Mouse (Mus musculus) liver, embryonic 14.5 days (tissue): Measurements from ENCODE around the gene Spef1. TPM values are rescaled to one million over a fixed set of nuclear protein-coding genes. Genes with fewer than 3 reads are reported as not detected.
A peak's percentile ranks its signal among the peaks of the same experiment; 100 is the strongest.

Experiments used
- ATAC-seq: fragments of 200-750 bp; cut with Nextera tagmentation; 2 replicates; pipeline ENCODE4 v1.8.0; 2017; ENCODE audit warnings: moderate number of reproducible peaks, mild to moderate bottlenecking, moderate library complexity; ENCODE audit not compliant: insufficient read depth
- DNase-seq, 3 experiments: peaks; one replicate each; pipeline ENCODE4 v3.0.0-alpha.2; 2012 to 2013; ENCODE audit warnings: low read depth in 3 of 3, low spot score in 3 of 3
- H3K27ac ChIP-seq: fragments of 300-500 bp; sonication (generic); 2 replicates; pipeline ENCODE4 v1.5.1; 2014; ENCODE audit warnings: moderate library complexity, mild to moderate bottlenecking, control low read depth, inconsistent platforms
- H3K27me3 ChIP-seq: fragments of 300-500 bp; sonication (generic); 2 replicates; pipeline ENCODE4 v1.6.1; 2014; ENCODE audit warnings: mild to moderate bottlenecking, low read length, moderate library complexity; ENCODE audit not compliant: control insufficient read depth, insufficient read depth
- H3K36me3 ChIP-seq: fragments of 300-500 bp; sonication (generic); replicated peaks from 2 replicates; pipeline ENCODE4 v1.6.1; 2014; ENCODE audit warnings: low read depth; ENCODE audit not compliant: control insufficient read depth, insufficient read depth
- H3K4me1 ChIP-seq, 2 experiments: fragments of 200-500 bp in 1 of 2; fragments of 300-500 bp in 1 of 2; sonication (generic) in 1 of 2; replicated peaks; 2 replicates each; pipeline ENCODE4 v1.6.1; 2012 to 2014; ENCODE audit warnings: antibody characterized with exemption in 1 of 2, inconsistent platforms in 1 of 2, low read length in 1 of 2; ENCODE audit not compliant: control insufficient read depth in 2 of 2, insufficient read depth in 2 of 2
- H3K4me2 ChIP-seq: fragments of 300-500 bp; sonication (generic); 2 replicates; pipeline ENCODE4 v1.6.1; 2014; ENCODE audit warnings: low read depth, mild to moderate bottlenecking, control low read depth, moderate library complexity
- H3K4me3 ChIP-seq, 2 experiments: fragments of 200-500 bp in 1 of 2; fragments of 300-500 bp in 1 of 2; sonication (generic) in 1 of 2; 2 replicates each; pipeline ENCODE4 v1.5.1; 2012 to 2014; ENCODE audit warnings: low read depth in 2 of 2, low read length in 2 of 2, mild to moderate bottlenecking in 2 of 2, control low read depth in 1 of 2, inconsistent platforms in 1 of 2, moderate library complexity in 1 of 2; ENCODE audit not compliant: insufficient read depth in 1 of 2
- H3K9ac ChIP-seq: fragments of 300-500 bp; sonication (generic); replicated peaks from 2 replicates; pipeline ENCODE4 v1.6.1; 2014; ENCODE audit warnings: mild to moderate bottlenecking, control low read depth, moderate library complexity
- H3K9me3 ChIP-seq: fragments of 300-500 bp; sonication (generic); 2 replicates; pipeline ENCODE4 v1.6.1; 2016; ENCODE audit warnings: low read length, mixed read lengths; ENCODE audit not compliant: control insufficient read depth
- CTCF ChIP-seq: IDR thresholded peaks from 2 replicates; pipeline ENCODE4 v1.5.1; 2016; ENCODE audit warnings: antibody characterized with exemption, low read depth, control low read depth
- EP300 ChIP-seq: IDR thresholded peaks from 2 replicates; pipeline ENCODE4 v1.6.1; 2016; ENCODE audit warnings: antibody characterized with exemption, low read depth
- WGBS: fragments of 180-500 bp; shearing (Covaris S2); extraction: QIAGEN DNeasy Blood & Tissue Kit; methylation state at CpG from one replicate; pipeline ENCODE4 v1.1.7; 2014; ENCODE audit not compliant: insufficient replicate concordance; 5-methylcytosine and 5-hydroxymethylcytosine counted together
- polyA plus RNA-seq, 2 experiments: library from polyadenylated mRNA; depleted of rRNA in 1 of 2; stranded (reverse) in 1 of 2; unstranded in 1 of 2; fragments of >200 nt; fragmentation: Nextera tagmentation in 1 of 2; extraction: Ambion mirVana in 1 of 2; gene quantifications; 2 replicates each; pipeline versions ENCODE4 v1.2.1 to v1.2.3; 2012 to 2014

Gene Spef1
- polyA plus RNA-seq, 2 experiments: 1.3 to 2.2 TPM

DNA sequence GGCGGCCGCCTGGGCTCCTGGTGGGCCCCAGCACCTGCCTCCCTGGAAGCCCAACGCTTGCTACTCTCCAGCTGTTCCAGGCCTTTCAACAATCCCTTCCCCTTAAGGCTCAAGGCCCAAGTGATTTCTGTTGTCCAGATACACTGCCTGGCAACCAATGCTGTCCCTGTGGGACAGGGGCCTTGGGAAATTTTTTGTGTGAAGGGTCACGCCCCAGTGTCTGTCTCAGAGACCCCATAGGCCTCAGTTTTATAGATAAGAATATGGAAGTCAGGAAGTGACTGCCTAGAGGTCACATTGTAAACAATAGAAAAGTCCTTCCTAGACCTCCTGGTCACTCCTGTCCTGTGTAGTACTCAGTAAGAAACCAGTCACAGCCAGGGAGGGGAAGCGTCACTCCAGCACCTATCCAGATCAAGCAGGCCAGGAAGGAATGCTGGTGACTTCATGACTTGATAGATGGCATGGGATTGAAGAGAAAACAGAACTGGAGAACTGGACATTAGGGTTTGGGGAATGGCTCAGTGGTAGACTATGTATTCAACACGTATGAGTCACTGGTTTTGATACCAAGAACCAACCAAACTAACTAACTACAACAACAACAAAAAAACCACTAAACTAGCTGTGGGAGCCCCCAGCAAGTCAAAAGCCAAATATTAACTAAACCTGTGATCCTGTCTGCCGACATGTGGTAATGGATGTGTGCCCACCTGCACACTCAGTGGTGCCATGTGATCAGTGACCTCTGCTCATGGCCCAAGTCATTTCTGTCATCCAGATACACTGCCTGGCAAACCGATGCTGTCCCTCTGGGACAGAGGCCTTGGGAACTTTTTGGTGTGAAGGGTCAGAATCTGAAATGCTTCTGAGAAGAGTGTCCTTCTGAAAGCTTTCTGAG lies 38.5 kb downstream of the Spef1 start:
- no peak for ATAC-seq
- TF ChIP-seq CTCF (no peak), EP300 (no peak)
- Histone ChIP-seq H3K4me1 (peaks cover 17 to 22% of the 10 kb centered on the region in 2 experiments), H3K4me2 (no peak overlapping the region), H3K9me3 (no peaks in the 10 kb centered on the region), H3K27me3 (no peaks in the 10 kb centered on the region), H3K4me3 (no peak overlapping the region), H3K36me3 (peaks cover 84% of the 10 kb centered on the region), H3K27ac (no peak overlapping the region), H3K9ac (no peak overlapping the region)
- DNase-seq: no peak
- 82% methylated on average over 8 of the region's 8 CpGs for WGBS

DNA sequence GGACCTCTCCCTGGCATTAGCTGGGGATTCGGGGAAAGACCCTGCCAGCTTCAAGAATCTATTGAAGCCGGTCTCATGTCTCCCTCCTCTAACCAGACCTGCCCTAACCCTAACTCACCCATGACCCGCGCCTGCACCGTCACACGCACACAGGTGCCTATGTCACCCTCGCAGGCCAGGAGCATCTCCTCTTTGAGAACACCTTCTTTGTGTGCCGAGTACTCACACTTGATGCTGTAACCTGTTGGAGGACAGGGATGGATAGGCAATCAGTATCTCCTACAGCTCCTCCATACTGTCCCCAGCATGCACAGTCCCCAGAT lies 40.1 kb downstream of the Spef1 start:
- ATAC-seq (no peak), DNase-seq (no peak)
- H3K4me1 ChIP-seq: peaks cover 8 to 10% of the 10 kb centered on the region in 2 experiments
- H3K9ac ChIP-seq: no peak overlapping the region
- 94% methylated on average over 8 of the region's 8 CpGs for WGBS
- no peak overlapping the region for H3K4me2 ChIP-seq
- no peak overlapping the region for H3K27ac ChIP-seq
- H3K36me3 ChIP-seq: peaks cover 78% of the 10 kb centered on the region
- no peaks in the 10 kb centered on the region for H3K27me3 ChIP-seq
- no peak overlapping the region for H3K4me3 ChIP-seq
- H3K9me3 ChIP-seq: no peaks in the 10 kb centered on the region
- TF ChIP-seq CTCF: no peak
- TF ChIP-seq EP300: no peak

DNA sequence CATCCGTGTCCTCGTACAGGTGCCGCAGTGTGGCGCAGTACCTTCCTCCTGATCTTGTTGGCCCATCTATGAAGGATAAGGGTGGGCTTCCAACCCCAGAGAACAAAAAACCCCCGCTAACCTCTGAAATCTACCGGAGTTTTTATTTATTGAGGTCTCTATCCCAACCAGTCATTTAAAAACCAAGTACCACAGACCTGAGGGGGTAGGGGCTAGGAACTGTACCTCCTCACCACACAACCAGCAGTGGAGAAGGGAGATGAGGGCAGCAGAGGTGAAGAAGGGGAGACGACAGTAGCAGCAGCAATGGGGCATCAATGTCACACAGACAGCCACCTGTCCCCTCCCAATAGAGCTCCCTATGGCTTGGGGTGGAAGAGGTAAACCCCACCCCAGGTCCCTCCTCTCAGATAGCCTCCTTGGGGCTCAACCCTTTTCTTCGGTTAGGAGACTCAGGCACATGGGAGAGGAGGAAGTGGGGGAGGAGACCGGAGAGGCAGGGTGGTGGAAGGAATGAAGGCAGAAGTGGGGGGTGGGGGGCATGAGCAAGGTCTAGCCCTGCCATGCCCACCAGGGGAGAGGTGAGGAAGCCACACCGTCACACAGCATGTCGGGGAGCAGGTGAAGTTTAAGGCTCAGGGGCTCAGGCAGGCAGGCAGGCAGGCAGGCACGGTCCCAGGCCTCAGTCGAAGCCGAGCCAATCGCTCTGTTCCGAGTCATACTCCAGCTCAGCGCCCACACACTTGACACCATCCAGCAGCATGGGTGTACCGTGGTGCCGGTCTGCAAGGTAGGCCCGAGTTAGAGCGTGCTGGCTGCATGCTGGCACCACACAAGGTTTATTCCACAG lies 40.7 kb downstream of the Spef1 start:
- ATAC-seq (no peak), DNase-seq (no peak)
- Histone ChIP-seq H3K36me3 (peaks cover 72% of the 10 kb centered on the region), H3K9ac (no peak overlapping the region), H3K4me1 (peaks cover 3 to 4% of the 10 kb centered on the region in 2 experiments; a peak in 3 of 4 replicates), H3K27me3 (no peaks in the 10 kb centered on the region), H3K9me3 (no peaks in the 10 kb centered on the region), H3K27ac (no peak overlapping the region), H3K4me3 (no peak overlapping the region), H3K4me2 (no peak overlapping the region)
- 79% methylated on average over 21 of the region's 21 CpGs for WGBS
- no peak for TF ChIP-seq EP300
- TF ChIP-seq CTCF: peak; percentile 7; the same call in 1 of the 2 replicates

DNA sequence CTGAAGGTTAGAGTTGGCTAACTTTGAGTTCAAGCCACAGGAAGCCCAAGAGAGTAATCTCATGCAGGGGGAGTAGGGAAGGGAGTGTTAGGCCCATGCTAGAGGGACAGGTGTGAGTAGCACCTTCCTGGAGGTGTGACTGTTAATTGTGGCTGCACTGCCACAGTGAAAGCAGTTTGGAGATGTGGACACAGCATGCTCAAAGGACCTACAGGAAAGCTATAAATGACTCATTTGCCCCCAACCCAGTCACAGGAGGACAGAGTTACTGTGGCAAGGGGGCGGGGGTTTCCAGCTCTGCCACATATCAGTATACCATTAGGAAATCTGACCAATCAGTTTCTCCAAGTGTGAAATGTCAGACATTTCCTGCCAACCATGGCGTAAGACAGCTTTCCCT lies 41.5 kb downstream of the Spef1 start:
- H3K36me3 ChIP-seq: peaks cover 63% of the 10 kb centered on the region
- H3K27me3 ChIP-seq: no peaks in the 10 kb centered on the region
- H3K9me3 ChIP-seq: no peaks in the 10 kb centered on the region
- 82% methylated on average over 2 of the region's 2 CpGs for WGBS
- ATAC-seq (no peak), DNase-seq (no peak)
- H3K9ac ChIP-seq: no peak overlapping the region
- no peak overlapping the region for H3K4me2 ChIP-seq
- no peak overlapping the region for H3K4me3 ChIP-seq
- TF ChIP-seq CTCF: no peak
- TF ChIP-seq EP300: no peak
- no peak overlapping the region for H3K27ac ChIP-seq
- peaks cover 3% of the 10 kb centered on the region in 2 experiments; a peak in 3 of 4 replicates for H3K4me1 ChIP-seq

DNA sequence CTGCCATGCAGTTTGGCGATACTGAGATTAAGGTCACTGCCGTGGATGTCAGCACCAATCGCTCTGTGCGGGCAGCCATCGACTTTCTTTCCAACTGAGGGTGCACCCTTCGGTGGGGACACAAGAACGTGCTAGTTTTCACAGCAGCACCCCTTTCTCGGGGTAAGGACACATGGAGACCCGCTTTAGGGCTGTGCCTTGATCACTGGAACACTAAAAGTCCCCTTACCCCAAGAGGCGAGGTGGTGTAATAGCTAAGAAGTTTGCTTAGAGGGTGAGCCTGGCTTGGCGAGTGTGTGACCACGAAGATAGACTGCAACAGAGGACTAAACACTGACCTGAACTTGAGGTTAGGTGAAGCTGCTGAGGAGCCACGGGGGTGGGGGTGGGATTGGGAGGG lies 42.0 kb downstream of the Spef1 start:
- 71% methylated on average over 13 of the region's 13 CpGs for WGBS
- ATAC-seq (no peak), DNase-seq (no peak)
- no peak overlapping the region for H3K27ac ChIP-seq
- H3K4me2 ChIP-seq: no peak overlapping the region
- peaks cover 59% of the 10 kb centered on the region for H3K36me3 ChIP-seq
- H3K9me3 ChIP-seq: no peaks in the 10 kb centered on the region
- no peak for TF ChIP-seq CTCF
- no peak for TF ChIP-seq EP300
- no peaks in the 10 kb centered on the region for H3K27me3 ChIP-seq
- H3K4me3 ChIP-seq: no peak overlapping the region
- H3K9ac ChIP-seq: no peak overlapping the region
- peaks cover 3% of the 10 kb centered on the region in 2 experiments; a peak in 3 of 4 replicates for H3K4me1 ChIP-seq
